Mouse (Mus musculus) stomach, embryonic 16.5 days (tissue): Measurements from ENCODE around the gene Adap2. TPM values are rescaled to one million over a fixed set of nuclear protein-coding genes. Genes with fewer than 3 reads are reported as not detected.
"Not testable (repeated sequence)": the region's sequence is repeated elsewhere in the genome, so short reads cannot be mapped to it uniquely, and the experiment has no call there.

Source experiments
- ATAC-seq: fragments of 200-750 bp; cut with Nextera tagmentation; 2 replicates; pipeline ENCODE4 v1.8.0; 2017; ENCODE audit warnings: moderate number of reproducible peaks, moderate TSS enrichment; ENCODE audit not compliant: insufficient read depth, low FRiP score
- H3K27ac ChIP-seq: fragments of 300-500 bp; sonication (generic); 2 replicates; pipeline ENCODE4 v1.5.1; 2014; ENCODE audit warnings: low read length
- H3K27me3 ChIP-seq: fragments of 300-500 bp; sonication (generic); 2 replicates; pipeline ENCODE4 v1.6.1; 2014; ENCODE audit warnings: low read length, control low read depth, mixed read lengths; ENCODE audit not compliant: control insufficient read depth, insufficient read depth
- H3K36me3 ChIP-seq: fragments of 300-500 bp; sonication (generic); 2 replicates; pipeline ENCODE4 v1.6.1; 2014; ENCODE audit warnings: low read length; ENCODE audit not compliant: control insufficient read depth, insufficient read depth
- H3K4me1 ChIP-seq: fragments of 300-500 bp; sonication (generic); 2 replicates; pipeline ENCODE4 v1.6.1; 2014; ENCODE audit warnings: low read length, control low read depth, mixed read lengths; ENCODE audit not compliant: control insufficient read depth, insufficient read depth
- H3K4me2 ChIP-seq: fragments of 300-500 bp; sonication (generic); 2 replicates; pipeline ENCODE4 v1.6.1; 2014; ENCODE audit warnings: low read depth, low read length, mixed read lengths
- H3K4me3 ChIP-seq: fragments of 300-500 bp; sonication (generic); replicated peaks from 2 replicates; pipeline ENCODE4 v1.5.1; 2014; ENCODE audit warnings: mild to moderate bottlenecking, low read length
- H3K9ac ChIP-seq: fragments of 300-500 bp; sonication (generic); 2 replicates; pipeline ENCODE4 v1.6.1; 2014; ENCODE audit warnings: low read length
- H3K9me3 ChIP-seq: fragments of 300-500 bp; sonication (generic); replicated peaks from 2 replicates; pipeline ENCODE4 v1.6.1; 2016; ENCODE audit warnings: low read length, control low read depth; ENCODE audit not compliant: control insufficient read depth
- WGBS: fragments of 180-500 bp; shearing (Covaris S2); extraction: QIAGEN DNeasy Blood & Tissue Kit; methylation state at CpG from one replicate; pipeline ENCODE4 v1.1.7; 2014; 5-methylcytosine and 5-hydroxymethylcytosine counted together
- polyA plus RNA-seq: library from polyadenylated mRNA; unstranded; fragments of >200 nt; fragmentation: Nextera tagmentation; extraction: Ambion mirVana; gene quantifications from 2 replicates; pipeline ENCODE4 v1.2.1, GENCODE M21; 2015

The Adap2 gene
- polyA plus RNA-seq, 1 experiment from 2014 or later = 4.4 TPM

DNA sequence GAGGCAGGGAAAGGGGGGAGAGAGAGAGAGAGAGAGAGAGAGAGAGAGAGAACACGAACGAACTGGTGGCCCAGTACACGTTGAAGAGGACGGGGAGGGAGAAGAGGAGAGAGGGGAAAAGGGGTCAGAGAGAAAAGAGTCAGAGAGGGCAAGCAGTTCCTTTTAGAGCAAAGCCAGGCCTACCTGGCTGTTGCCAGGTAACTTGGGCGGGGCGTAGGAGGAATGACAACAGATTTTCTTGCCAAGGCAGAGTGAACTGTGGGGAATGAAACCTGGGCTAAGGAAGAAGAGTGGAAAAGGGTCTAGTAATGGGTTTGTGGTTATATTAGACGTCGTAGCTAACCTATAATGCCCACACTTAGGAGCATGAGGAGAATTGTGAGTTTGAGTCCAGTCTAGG is 11.0 kb upstream of the Adap2 start:
- Histone ChIP-seq H3K4me1 (peaks cover 9% of the 10 kb centered on the region; the same call in 1 of the 2 replicates), H3K9me3 (no peaks in the 10 kb centered on the region), H3K9ac (peak overlapping the region; percentile 81; the same call in 1 of the 2 replicates), H3K4me2 (peak overlapping the region; percentile 62), H3K27me3 (no peaks in the 10 kb centered on the region), H3K27ac (no peak overlapping the region), H3K4me3 (peak overlapping the region; percentile 62), H3K36me3 (no peaks in the 10 kb centered on the region)
- ATAC-seq = no peak
- WGBS = 33% methylated on average over 8 of the region's 8 CpGs

DNA sequence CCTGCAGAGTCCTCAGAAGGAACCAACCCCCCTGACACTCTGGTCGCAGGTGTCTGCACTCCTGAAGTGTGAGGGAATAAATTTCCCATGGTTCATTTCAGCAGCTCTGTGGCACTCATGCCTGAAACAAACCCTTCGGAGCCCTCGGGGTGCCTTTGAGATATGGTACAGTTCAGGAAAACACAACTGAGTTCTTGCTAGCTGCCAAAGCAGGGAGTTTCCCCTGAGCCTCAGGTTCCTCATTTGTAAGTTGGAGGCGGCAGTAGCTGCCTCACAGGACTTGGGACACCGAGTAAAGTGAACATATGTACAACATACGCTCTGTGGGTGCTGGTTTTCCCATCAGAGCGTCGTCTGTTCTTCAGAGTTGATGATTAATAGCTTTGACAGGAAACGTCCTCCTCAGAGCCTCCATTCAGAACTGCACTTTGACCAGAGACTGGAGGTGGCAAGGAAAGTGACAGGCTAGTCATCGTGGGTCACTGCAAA is 8.1 kb upstream of the Adap2 start:
- no peaks in the 10 kb centered on the region for H3K36me3 ChIP-seq
- ATAC-seq = no peak
- H3K9me3 ChIP-seq = no peaks in the 10 kb centered on the region
- no peaks in the 10 kb centered on the region for H3K27me3 ChIP-seq
- peak overlapping the region; percentile 33; the same call in 1 of the 2 replicates for H3K27ac ChIP-seq
- peaks cover 9% of the 10 kb centered on the region; the same call in 1 of the 2 replicates for H3K4me1 ChIP-seq
- no peak overlapping the region for H3K4me3 ChIP-seq
- no peak overlapping the region for H3K4me2 ChIP-seq
- 33% methylated on average over 10 of the region's 10 CpGs for WGBS
- peak overlapping the region; percentile 48; the same call in 1 of the 2 replicates for H3K9ac ChIP-seq

DNA sequence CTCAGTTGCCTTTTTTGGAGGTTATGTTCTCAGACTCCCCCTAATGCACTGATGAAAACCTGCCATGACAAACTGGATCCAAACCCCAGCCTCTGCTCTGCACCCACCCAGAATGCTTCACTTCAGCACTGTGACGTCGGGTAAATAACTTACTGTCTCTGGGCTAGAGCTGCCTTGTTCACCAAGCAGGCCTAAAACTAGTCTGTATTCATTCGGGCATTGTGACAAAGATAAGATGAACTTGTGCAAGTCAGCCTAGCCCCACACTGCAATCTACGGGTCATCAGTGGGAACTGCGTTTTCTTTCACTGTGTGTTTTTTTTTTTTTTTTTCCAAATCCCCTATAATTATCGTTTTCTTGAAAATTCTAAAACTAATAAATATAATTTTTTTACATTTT is 6.2 kb upstream of the Adap2 start:
- no peak overlapping the region; the same call in 1 of the 2 replicates for H3K27ac ChIP-seq
- H3K4me3 ChIP-seq = no peak overlapping the region
- no peak overlapping the region for H3K9ac ChIP-seq
- H3K4me1 ChIP-seq = peaks cover 4% of the 10 kb centered on the region; the same call in 1 of the 2 replicates
- no peak overlapping the region for H3K4me2 ChIP-seq
- H3K36me3 ChIP-seq = no peaks in the 10 kb centered on the region
- no peaks in the 10 kb centered on the region for H3K9me3 ChIP-seq
- WGBS = 70% methylated on average over 6 of the region's 6 CpGs
- ATAC-seq = no peak
- H3K27me3 ChIP-seq = no peaks in the 10 kb centered on the region

DNA sequence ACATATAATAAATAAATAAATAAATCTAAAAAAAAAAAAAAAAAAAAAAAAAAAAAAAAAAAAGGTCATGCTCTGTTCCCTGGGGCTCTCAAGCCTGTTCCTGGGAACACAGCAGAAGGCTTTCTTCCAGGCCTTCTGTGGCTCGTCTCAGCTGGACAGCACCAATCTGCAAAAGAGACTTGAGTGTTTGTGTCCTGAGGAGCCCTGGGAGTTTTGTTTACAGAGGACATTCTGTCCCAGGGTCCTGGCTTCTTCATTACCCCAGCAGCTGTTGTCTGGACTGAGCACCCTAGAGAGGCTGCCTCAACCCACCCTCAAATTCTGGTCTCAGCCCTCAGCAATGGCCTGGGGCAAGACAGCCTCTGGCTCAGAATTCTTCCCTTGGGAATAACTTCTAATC is 5.6 kb upstream of the Adap2 start:
- H3K4me2 ChIP-seq = no peak overlapping the region
- no peaks in the 10 kb centered on the region; the same call in 1 of the 2 replicates for H3K4me1 ChIP-seq
- H3K9ac ChIP-seq = no peak overlapping the region
- ATAC-seq = peak; percentile 69
- no peaks in the 10 kb centered on the region for H3K36me3 ChIP-seq
- no peak overlapping the region for H3K4me3 ChIP-seq
- H3K27me3 ChIP-seq = no peaks in the 10 kb centered on the region
- no peaks in the 10 kb centered on the region for H3K9me3 ChIP-seq
- 29% methylated on average over 1 of the region's 1 CpGs for WGBS
- H3K27ac ChIP-seq = no peak overlapping the region

DNA sequence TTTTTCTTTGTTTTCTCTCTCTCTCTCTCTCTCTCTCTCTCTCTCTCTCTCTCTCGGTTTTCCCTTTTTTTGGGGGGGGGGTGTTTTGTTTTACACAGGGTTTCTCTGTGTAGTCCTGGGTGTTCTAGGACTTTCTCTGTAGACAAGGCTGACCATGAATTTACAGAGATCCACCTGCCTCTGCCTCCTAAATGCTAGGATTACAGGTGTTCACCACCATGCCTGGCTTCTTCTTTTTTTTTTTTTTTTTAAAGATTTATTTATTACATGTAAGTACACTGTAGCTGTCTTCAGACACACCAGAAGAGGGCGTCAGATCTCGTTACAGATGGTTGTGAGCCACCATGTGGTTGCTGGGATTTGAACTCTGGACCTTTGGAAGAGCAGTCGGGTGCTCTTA is 4.9 kb upstream of the Adap2 start:
- not testable (repeated sequence) for H3K27ac ChIP-seq, H3K4me2 ChIP-seq, H3K27me3 ChIP-seq, ATAC-seq, H3K4me1 ChIP-seq, H3K9ac ChIP-seq, H3K4me3 ChIP-seq, H3K9me3 ChIP-seq, H3K36me3 ChIP-seq
- WGBS = 47% methylated on average over 1 of the region's 4 CpGs

DNA sequence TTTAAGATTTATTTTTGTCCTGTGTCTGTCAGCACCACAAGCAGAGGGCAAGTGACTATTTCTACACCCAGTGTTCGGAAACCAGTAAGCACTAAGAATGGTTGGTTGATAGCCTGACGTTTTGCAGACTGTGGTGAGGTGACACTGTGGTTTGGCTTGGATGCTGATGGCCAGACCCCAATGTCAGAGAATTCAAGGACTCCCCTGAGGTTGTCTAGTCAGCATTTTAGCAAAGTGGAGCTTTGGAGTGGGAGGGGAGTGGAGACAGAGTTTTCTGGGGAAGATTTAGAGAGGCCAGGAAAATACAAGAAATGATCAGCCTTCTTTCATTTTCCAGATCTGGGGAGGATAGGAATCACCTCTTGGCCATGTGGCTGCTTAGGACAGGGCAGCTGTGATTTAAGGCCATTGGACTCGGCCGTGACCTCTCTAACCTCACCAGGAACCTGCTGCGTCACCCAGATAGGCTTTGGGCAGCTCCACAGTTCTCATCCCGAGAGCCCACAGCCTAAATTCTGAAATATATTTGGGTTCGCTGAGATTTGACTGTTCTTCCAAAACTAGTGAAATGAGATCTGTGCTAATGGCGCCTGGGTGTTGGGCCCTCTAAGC is 4.4 kb upstream of the Adap2 start:
- H3K36me3 ChIP-seq = no peaks in the 10 kb centered on the region
- ATAC-seq = no peak
- WGBS = 79% methylated on average over 8 of the region's 8 CpGs

DNA sequence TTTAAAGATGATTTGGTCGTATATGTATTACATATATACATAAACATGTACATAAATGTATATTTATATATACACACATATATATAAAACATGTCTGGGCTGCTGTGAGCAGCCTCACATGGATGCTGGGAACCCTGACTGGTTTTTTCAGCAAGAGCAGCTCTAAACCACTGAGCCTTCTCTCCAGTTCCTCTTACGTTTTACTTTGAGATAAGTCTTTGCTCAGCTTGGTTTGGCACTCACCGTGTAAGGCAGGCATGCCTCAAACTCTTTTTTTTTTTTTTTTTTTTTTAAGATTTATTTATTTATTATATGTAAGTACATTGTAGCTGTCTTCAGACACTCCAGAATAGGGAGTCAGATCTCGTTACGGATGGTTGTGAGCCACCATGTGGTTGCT is 3.3 kb upstream of the Adap2 start:
- Histone ChIP-seq H3K4me2 (no peak overlapping the region), H3K4me3 (no peak overlapping the region), H3K36me3 (no peaks in the 10 kb centered on the region), H3K4me1 (peaks cover 3% of the 10 kb centered on the region; the same call in 1 of the 2 replicates), H3K9me3 (no peaks in the 10 kb centered on the region), H3K9ac (no peak overlapping the region), H3K27me3 (peaks cover 7% of the 10 kb centered on the region), H3K27ac (no peak overlapping the region)
- 66% methylated on average over 5 of the region's 5 CpGs for WGBS
- ATAC-seq = no peak

More for the DNA sequence above, 4.4 kb upstream of the Adap2 start:
- H3K27me3 ChIP-seq = peaks cover 2% of the 10 kb centered on the region
- H3K4me3 ChIP-seq = no peak overlapping the region
- H3K4me1 ChIP-seq = peaks cover 3% of the 10 kb centered on the region; the same call in 1 of the 2 replicates
- no peak overlapping the region for H3K27ac ChIP-seq
- no peak overlapping the region for H3K4me2 ChIP-seq
- H3K9ac ChIP-seq = no peak overlapping the region
- H3K9me3 ChIP-seq = no peaks in the 10 kb centered on the region

DNA sequence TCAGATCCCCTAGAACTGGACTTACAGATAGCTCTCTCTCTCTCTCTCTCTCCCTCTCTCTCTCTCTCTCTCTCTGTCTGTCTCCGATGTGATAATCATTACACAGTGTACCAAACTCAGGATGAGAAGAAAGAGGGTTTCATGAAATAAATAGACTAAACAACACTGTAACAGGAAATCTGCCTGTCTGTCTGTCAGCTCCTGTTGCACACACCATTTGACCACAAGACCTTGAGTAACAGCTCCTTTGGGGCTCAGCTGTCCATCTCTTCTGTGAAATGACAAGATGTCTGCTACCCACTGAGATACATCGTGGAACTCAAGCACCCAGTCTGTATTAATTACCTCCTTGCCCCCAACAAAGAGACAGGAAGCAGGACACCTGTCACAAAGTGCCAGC is 2.4 kb upstream of the Adap2 start:
- Histone ChIP-seq H3K4me2 (no peak overlapping the region), H3K4me3 (no peak overlapping the region), H3K36me3 (no peaks in the 10 kb centered on the region), H3K27me3 (peaks cover 7% of the 10 kb centered on the region), H3K4me1 (0 out of 2 replicates have a peak, but pooled peaks cover 3% of the 10 kb centered on the region), H3K9ac (no peak overlapping the region), H3K9me3 (no peaks in the 10 kb centered on the region), H3K27ac (no peak overlapping the region)
- 44% methylated on average over 2 of the region's 2 CpGs for WGBS
- no peak for ATAC-seq

DNA sequence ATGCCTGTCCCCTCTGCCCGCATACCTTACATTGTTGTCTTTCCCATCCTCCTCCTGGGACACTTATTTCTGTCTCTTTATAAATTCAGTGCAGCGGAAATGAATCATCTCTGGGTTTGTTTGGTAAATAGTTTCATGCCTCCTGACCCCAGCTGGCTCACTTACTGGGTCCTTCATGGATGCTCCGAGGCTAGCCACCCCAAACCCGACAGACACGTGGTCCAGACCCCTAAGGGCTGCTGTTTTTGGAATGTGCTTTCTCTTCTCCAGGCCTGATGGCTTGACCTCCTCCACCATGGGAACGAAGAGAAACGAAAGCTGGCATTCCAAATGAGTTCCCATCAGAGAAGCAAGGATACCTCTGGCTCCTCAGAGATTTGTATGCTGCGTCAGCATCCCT is 1.5 kb upstream of the Adap2 start:
- peaks cover 7% of the 10 kb centered on the region for H3K27me3 ChIP-seq
- 53% methylated on average over 8 of the region's 8 CpGs for WGBS
- no peak overlapping the region for H3K9ac ChIP-seq
- no peak overlapping the region for H3K27ac ChIP-seq
- no peaks in the 10 kb centered on the region for H3K9me3 ChIP-seq
- no peak overlapping the region for H3K4me2 ChIP-seq
- H3K36me3 ChIP-seq = no peaks in the 10 kb centered on the region
- H3K4me3 ChIP-seq = no peak overlapping the region
- no peak for ATAC-seq
- H3K4me1 ChIP-seq = 0 out of 2 replicates have a peak, but pooled peaks cover 3% of the 10 kb centered on the region
